Mouse (Mus musculus): ENCODE data around the gene Sik3.

- no peak for TF ChIP-seq CTCF (IDR thresholded peaks at IDR 0.05; ENCODE audit: control insufficient read depth, insufficient read depth, insufficient read length)
- no peak for TF ChIP-seq MYOG (IDR thresholded peaks at IDR 0.05; ENCODE audit: control insufficient read depth, extremely low read depth, insufficient read length)
- TF ChIP-seq MYOD1 (IDR thresholded peaks at IDR 0.05; ENCODE audit: control insufficient read depth, insufficient read length, low read depth) = no peak
- TF ChIP-seq USF1 (IDR thresholded peaks at IDR 0.05; ENCODE audit: low read depth) = no peak
- no peak for TF ChIP-seq CEBPB (IDR thresholded peaks at IDR 0.05; ENCODE audit: low read depth)
- no peak for TF ChIP-seq MAX (IDR thresholded peaks at IDR 0.05)
Measured at GRCm38 (mm10) chr9:46058065-46058464, 45.4 kb downstream of the Sik3 start.
